Mouse (Mus musculus): ENCODE data around the gene Map7d3. TPM values are rescaled to one million over a fixed set of nuclear protein-coding genes. Genes with fewer than 3 reads are reported as not detected.

The Map7d3 gene
- polyA plus RNA-seq, 1 experiment from 2014 or later: 1.6 TPM

DNA sequence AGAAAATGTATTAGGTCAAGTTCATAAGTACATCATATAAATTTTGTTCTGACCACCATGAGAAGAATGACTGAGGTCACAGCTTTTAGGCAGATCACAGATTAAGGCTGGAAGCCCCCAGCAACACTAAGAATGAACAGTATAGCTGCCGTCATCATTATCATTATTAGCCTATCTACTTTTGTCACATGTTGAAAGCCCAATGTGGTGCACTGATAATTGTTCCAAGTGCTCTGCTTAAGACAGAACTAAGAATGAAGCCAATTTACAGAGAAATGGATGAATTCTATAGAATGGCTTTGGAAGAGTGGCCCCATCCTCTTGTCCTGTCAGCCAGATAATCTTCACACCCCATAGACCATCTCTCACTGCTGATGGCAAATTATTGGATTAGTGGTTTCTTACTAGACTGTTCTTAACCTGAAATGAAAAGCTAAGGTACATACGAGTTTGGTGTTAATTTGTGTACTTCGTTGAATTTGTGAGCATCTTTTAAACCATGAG is 61.8 kb downstream of the Map7d3 start:
- no peaks in the 10 kb centered on the region for H3K36me3 ChIP-seq
- WGBS: 79% methylated on average over 3 of the region's 3 CpGs
- no peaks in the 10 kb centered on the region for H3K4me1 ChIP-seq
- H3K27ac ChIP-seq: no peak overlapping the region
- no peaks in the 10 kb centered on the region for H3K27me3 ChIP-seq (ENCODE audit: insufficient read depth, poor library complexity, severe bottlenecking)
- no peak for DNase-seq (ENCODE audit: low spot score)
- no peak overlapping the region for H3K4me3 ChIP-seq
- no peaks in the 10 kb centered on the region for H3K9me3 ChIP-seq

- Histone ChIP-seq H3K27ac (no peak overlapping the region), H3K36me3 (no peaks in the 10 kb centered on the region), H3K9me3 (no peaks in the 10 kb centered on the region), H3K4me3 (no peak overlapping the region), H3K27me3 (ENCODE audit: insufficient read depth, poor library complexity, severe bottlenecking) (no peaks in the 10 kb centered on the region), H3K4me1 (no peaks in the 10 kb centered on the region)
- 56% methylated on average over 7 of the region's 7 CpGs for WGBS
- DNase-seq (ENCODE audit: low spot score): no peak
Measured at GRCm38 (mm10) chrX:56756352-56756751, 65.8 kb downstream of the Map7d3 start.

DNA sequence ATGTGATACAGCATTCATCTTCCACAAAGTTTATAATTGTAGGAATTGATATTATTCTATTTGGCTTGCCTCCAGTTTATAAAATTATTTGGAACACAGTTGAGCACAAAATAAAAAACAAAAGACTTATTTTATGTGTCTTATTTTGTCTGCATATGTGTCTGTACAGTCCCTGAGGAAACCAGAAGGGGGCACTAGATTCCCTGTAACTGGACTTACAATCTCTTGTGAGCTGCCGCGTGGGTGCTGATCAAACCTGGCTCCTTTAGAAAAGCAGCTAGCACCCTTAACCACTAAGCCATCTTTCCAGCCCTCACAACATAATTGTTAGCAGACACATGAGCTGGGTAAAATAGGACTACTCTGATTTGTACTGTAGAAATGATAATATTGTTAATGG is 66.5 kb downstream of the Map7d3 start:
- WGBS: 46% methylated on average over 2 of the region's 2 CpGs
- Histone ChIP-seq H3K27ac (no peak overlapping the region), H3K36me3 (no peaks in the 10 kb centered on the region), H3K4me3 (no peak overlapping the region), H3K4me1 (no peaks in the 10 kb centered on the region), H3K27me3 (ENCODE audit: insufficient read depth, poor library complexity, severe bottlenecking) (no peaks in the 10 kb centered on the region), H3K9me3 (no peaks in the 10 kb centered on the region)
- DNase-seq (ENCODE audit: low spot score): no peak

DNA sequence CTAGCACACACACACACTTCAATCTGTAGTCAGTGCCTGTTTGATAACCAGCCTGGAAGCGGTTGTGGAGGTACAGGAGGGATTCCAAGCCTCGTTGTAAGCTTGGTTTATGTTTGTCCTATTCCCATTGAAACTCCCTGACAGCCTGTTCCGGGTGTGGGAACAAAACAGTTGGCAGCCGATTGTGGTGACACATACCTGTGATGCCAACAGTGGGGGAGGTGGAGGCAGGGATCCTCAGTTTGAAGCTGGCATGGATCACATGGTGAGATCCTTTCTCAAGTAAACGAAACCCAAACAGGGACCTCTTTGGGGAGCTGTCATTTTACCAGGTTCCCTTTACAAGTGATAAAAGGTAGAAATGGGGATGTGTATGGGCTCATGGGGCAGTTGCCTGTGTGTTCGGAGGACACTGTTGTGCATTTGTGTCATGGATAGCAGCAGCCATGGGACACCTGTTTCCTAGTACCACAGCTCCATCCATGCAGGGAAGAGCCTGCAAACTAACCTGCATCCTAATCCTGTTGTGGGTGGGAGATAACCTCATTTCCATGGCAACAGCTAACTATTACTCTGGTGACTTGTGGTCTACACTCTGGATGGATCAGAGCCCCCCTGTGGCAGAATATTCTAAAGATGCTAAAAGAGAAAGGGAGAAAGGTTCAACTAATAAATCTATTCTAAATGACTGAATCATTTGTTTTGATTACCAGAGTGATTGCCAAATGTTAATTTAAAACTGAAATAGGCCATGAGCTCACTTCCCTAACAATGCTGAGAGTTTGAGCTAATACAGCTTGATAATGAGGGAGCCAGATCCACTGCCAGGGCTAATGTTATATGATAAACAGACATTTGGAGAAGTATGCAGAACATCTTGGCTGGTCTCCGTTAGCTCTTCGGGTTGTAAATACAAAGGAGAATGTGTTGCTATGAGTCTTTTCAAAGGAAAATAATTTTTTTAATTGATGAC is 68.5 kb downstream of the Map7d3 start:
- Histone ChIP-seq H3K27me3 (ENCODE audit: insufficient read depth, poor library complexity, severe bottlenecking) (no peaks in the 10 kb centered on the region), H3K9me3 (no peaks in the 10 kb centered on the region), H3K4me1 (no peaks in the 10 kb centered on the region), H3K36me3 (no peaks in the 10 kb centered on the region), H3K4me3 (no peak overlapping the region), H3K27ac (no peak overlapping the region)
- DNase-seq (ENCODE audit: low spot score): no peak
- 76% methylated on average over 8 of the region's 8 CpGs for WGBS

DNA sequence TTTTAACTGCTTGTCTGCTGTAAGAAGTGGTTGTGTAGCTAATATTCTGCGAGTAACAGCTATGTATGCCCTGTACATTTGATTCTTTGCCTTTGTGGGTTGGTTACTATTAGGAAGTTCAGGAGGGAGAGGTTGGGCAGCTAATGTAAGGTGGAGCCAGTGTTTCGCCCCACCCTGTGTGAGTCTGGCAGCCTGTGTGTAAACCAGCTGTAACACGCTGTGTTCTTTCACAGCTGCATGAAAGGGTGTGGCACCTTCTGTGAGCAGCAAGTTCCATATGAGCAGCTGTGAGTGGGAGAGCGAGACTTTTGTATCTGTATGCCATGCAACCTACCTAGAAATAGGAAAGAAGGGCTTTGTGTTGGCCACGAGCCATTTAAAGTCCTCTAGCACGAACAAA is 70.0 kb downstream of the Map7d3 start:
- no peak overlapping the region for H3K4me3 ChIP-seq
- H3K9me3 ChIP-seq: no peaks in the 10 kb centered on the region
- WGBS: 79% methylated on average over 6 of the region's 6 CpGs
- H3K36me3 ChIP-seq: no peaks in the 10 kb centered on the region
- no peaks in the 10 kb centered on the region for H3K4me1 ChIP-seq
- H3K27me3 ChIP-seq (ENCODE audit: insufficient read depth, poor library complexity, severe bottlenecking): no peaks in the 10 kb centered on the region
- no peak overlapping the region for H3K27ac ChIP-seq
- DNase-seq (ENCODE audit: low spot score): no peak

GRCm38 (mm10) chrX:56751536-56751935 is 70.6 kb downstream of the Map7d3 start:
- DNase-seq (ENCODE audit: low spot score): no peak
- H3K4me1 ChIP-seq: no peaks in the 10 kb centered on the region
- WGBS: 57% methylated on average over 4 of the region's 4 CpGs
- H3K27ac ChIP-seq: no peak overlapping the region
- no peaks in the 10 kb centered on the region for H3K36me3 ChIP-seq
- H3K4me3 ChIP-seq: no peak overlapping the region
- H3K27me3 ChIP-seq (ENCODE audit: insufficient read depth, poor library complexity, severe bottlenecking): no peaks in the 10 kb centered on the region
- no peaks in the 10 kb centered on the region for H3K9me3 ChIP-seq

Other genes with a start within 250 kb of the Map7d3 start
- 24.8 and 29.2 TPM in 2 replicates for gene Mmgt1, start 224.3 kb downstream of the Map7d3 start, polyA plus RNA-seq (2016; fragmentation: Nextera tagmentation; extraction: Ambion mirVana)
- 6.3 and 8.0 TPM in 2 replicates for gene Slc9a6, start 212.6 kb downstream of the Map7d3 start, polyA plus RNA-seq (2016; fragmentation: Nextera tagmentation; extraction: Ambion mirVana)
- gene Fhl1, start 90.5 kb downstream of the Map7d3 start, polyA plus RNA-seq (2016; fragmentation: Nextera tagmentation; extraction: Ambion mirVana): 107 and 130 TPM in 2 replicates
- gene Adgrg4, start 47.8 kb upstream of the Map7d3 start, polyA plus RNA-seq (2016; fragmentation: Nextera tagmentation; extraction: Ambion mirVana): not detected in 2 replicates
- not detected in 2 replicates for gene Brs3, start 220.7 kb upstream of the Map7d3 start, polyA plus RNA-seq (2016; fragmentation: Nextera tagmentation; extraction: Ambion mirVana)
- 67.1 and 68.1 TPM in 2 replicates for gene Htatsf1, start 231.3 kb upstream of the Map7d3 start, polyA plus RNA-seq (2016; fragmentation: Nextera tagmentation; extraction: Ambion mirVana)

Measured in heart, embryonic 10.5 days (tissue).